30 mouse cellular contexts compared by ENCODE assay signal in the genomic region with DNA sequence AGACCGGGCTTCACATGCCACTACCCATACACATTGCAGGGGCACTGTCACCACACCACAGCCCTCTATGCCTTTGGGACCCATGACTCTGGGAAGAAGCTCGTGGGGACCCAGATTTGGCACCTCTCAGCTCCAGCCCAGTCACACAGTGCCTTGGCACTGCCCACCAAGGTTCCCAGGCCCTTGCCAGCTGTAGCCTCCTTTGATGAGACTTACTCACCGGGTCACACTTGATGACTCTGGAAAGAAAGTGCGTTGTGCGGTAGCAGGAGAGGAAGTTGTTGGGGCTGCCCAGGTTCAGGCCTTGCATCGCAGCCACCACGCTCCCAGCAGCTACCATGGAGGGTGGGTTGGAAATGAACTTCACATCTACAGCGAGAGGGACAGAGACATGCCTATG. TPM values are rescaled to one million over a fixed set of nuclear protein-coding genes. Genes with fewer than 3 reads are reported as not detected.
DNase-seq lines count a peak whose midpoint lies in the region; ATAC-seq lines count a peak whose summit lies in the region.
"Had no signal": no experiment of that assay in that cellular context is flagged by ENCODE, and none has a peak within 500 bp of the region (broad histone marks: within the 10 kb centered on the region; RNA-seq: fewer than 3 reads in every experiment).

No protein-coding gene starts in this region.

- H3K27ac ChIP-seq in forebrain, embryonic 11.5 days (ENCODE audit: low read depth, low read length): no peak overlapping the region
- no peak overlapping the region for H3K27ac ChIP-seq in forebrain, embryonic 10.5 days
- no peak overlapping the region for H3K27ac ChIP-seq in kidney, embryonic 16.5 days (ENCODE audit: low read length)
- no peak overlapping the region for H3K27ac ChIP-seq in kidney, embryonic 14.5 days (ENCODE audit: low read depth, low read length)
- H3K27ac ChIP-seq: embryonic facial prominence, embryonic 13.5 days; forebrain, embryonic 15.5 days; hindbrain, embryonic 12.5 days; limb, embryonic 10.5 days; liver, embryonic 15.5 days; lung, embryonic 15.5 days; midbrain, embryonic 15.5 days; neural tube, embryonic 13.5 days had no signal

- 93% methylated on average over 8 of the region's 8 CpGs for whole genome bisulfite sequencing in forebrain, embryonic 11.5 days
- WGBS in forebrain, embryonic 10.5 days: 95% methylated on average over 8 of the region's 8 CpGs
- WGBS in kidney, embryonic 16.5 days: 89% methylated on average over 8 of the region's 8 CpGs
- 89% methylated on average over 8 of the region's 8 CpGs for WGBS in kidney, embryonic 14.5 days

- no peak for ATAC-seq in forebrain, embryonic 11.5 days (replicated peaks; ENCODE audit: low FRiP score)
- no peak for ATAC-seq in kidney, embryonic 16.5 days (ENCODE audit: low FRiP score, low TSS enrichment)
- no peak for ATAC-seq in kidney, embryonic 14.5 days (ENCODE audit: low FRiP score, low TSS enrichment)
- ATAC-seq: activated CD4-positive, CD25-positive, alpha-beta regulatory T cell, adult 4 months; forebrain, embryonic 15.5 days; inflammation-experienced regulatory T-cells, adult 6 months; midbrain, embryonic 15.5 days had no signal

- no peak overlapping the region for H3K4me3 ChIP-seq in forebrain, embryonic 11.5 days (ENCODE audit: low read depth, low read length)
- no peak overlapping the region for H3K4me3 ChIP-seq in forebrain, embryonic 10.5 days
- no peak overlapping the region for H3K4me3 ChIP-seq in kidney, embryonic 16.5 days (ENCODE audit: low read length)
- no peak overlapping the region for H3K4me3 ChIP-seq in kidney, embryonic 14.5 days (ENCODE audit: low read length)
- H3K4me3 ChIP-seq: embryonic facial prominence, embryonic 13.5 days; erythroblast, embryonic 14.5 days; forebrain, embryonic 15.5 days; heart, embryonic 12.5 days; hindbrain, embryonic 12.5 days; limb, embryonic 10.5 days; liver, embryonic 15.5 days; lung, embryonic 15.5 days; megakaryocyte, embryonic 14.5 days; midbrain, embryonic 15.5 days; neural tube, embryonic 13.5 days had no signal

- peaks cover 40% of the 10 kb centered on the region; the same call in 1 of the 2 replicates for H3K36me3 ChIP-seq in forebrain, embryonic 11.5 days (ENCODE audit: control insufficient read depth, insufficient read depth, low read length)
- peaks cover 92% of the 10 kb centered on the region for H3K36me3 ChIP-seq in forebrain, embryonic 10.5 days (replicated peaks)
- peaks cover 68% of the 10 kb centered on the region for H3K36me3 ChIP-seq in kidney, embryonic 16.5 days (ENCODE audit: insufficient read depth, low read length)
- H3K36me3 ChIP-seq in kidney, embryonic 14.5 days (ENCODE audit: control insufficient read depth, insufficient read depth, low read length): peaks cover 74% of the 10 kb centered on the region
- H3K36me3 ChIP-seq: forebrain, embryonic 15.5 days; midbrain, embryonic 15.5 days had no signal

- DNase-seq in forebrain, embryonic 11.5 days (ENCODE audit: low spot score): peak; percentile 50
- no peak for DNase-seq in forebrain, embryonic 10.5 days (ENCODE audit: extremely low spot score, low spot score)
- peak; percentile 45 for DNase-seq in Muller cell, postnatal 12 days (ENCODE audit: inconsistent ontology term)
- peak; percentile 80 for DNase-seq in adrenal gland, postnatal 14 days
- no peak for DNase-seq in embryo, embryonic 10.5 days (ENCODE audit: low spot score)
- DNase-seq: embryo, embryonic 11 days; liver; lung, postnatal 36 days; thymus, adult 18-20 months; thymus, postnatal 4 days had no signal

- H3K9ac ChIP-seq in forebrain, embryonic 11.5 days (ENCODE audit: low read length): no peak overlapping the region
- peak overlapping the region; percentile 35; the same call in 1 of the 2 replicates for H3K9ac ChIP-seq in kidney, embryonic 16.5 days (replicated peaks; ENCODE audit: low read length)
- H3K9ac ChIP-seq in kidney, embryonic 14.5 days (ENCODE audit: low read depth, low read length): no peak overlapping the region
- H3K9ac ChIP-seq: embryonic facial prominence, embryonic 13.5 days; forebrain, embryonic 15.5 days; heart, embryonic 12.5 days; hindbrain, embryonic 12.5 days; liver, embryonic 15.5 days; lung, embryonic 15.5 days; midbrain, embryonic 15.5 days; neural tube, embryonic 13.5 days had no signal

- no peaks in the 10 kb centered on the region for H3K27me3 ChIP-seq in forebrain, embryonic 11.5 days (ENCODE audit: control insufficient read depth, insufficient read depth, low read length)
- H3K27me3 ChIP-seq in forebrain, embryonic 10.5 days (ENCODE audit: poor library complexity, severe bottlenecking): peaks cover 2% of the 10 kb centered on the region; the same call in 1 of the 2 replicates
- H3K27me3 ChIP-seq in kidney, embryonic 16.5 days (ENCODE audit: insufficient read depth, low read length): no peaks in the 10 kb centered on the region
- no peaks in the 10 kb centered on the region for H3K27me3 ChIP-seq in kidney, embryonic 14.5 days (ENCODE audit: control insufficient read depth, insufficient read depth, low read length)
- H3K27me3 ChIP-seq: heart, embryonic 12.5 days had no signal

- H3K4me1 ChIP-seq in forebrain, embryonic 11.5 days (replicated peaks; ENCODE audit: control insufficient read depth, insufficient read depth, low read length): peaks cover 10% of the 10 kb centered on the region
- H3K4me1 ChIP-seq in forebrain, embryonic 10.5 days: peaks cover 39% of the 10 kb centered on the region
- peaks cover 22% of the 10 kb centered on the region for H3K4me1 ChIP-seq in kidney, embryonic 16.5 days (ENCODE audit: insufficient read depth, low read length)
- peaks cover 9% of the 10 kb centered on the region for H3K4me1 ChIP-seq in kidney, embryonic 14.5 days (ENCODE audit: control insufficient read depth, insufficient read depth, low read length)

- no peak overlapping the region for H3K4me2 ChIP-seq in forebrain, embryonic 11.5 days (ENCODE audit: low read depth, low read length, severe bottlenecking)
- H3K4me2 ChIP-seq in kidney, embryonic 16.5 days (replicated peaks; ENCODE audit: low read depth, low read length): no peak overlapping the region
- no peak overlapping the region for H3K4me2 ChIP-seq in kidney, embryonic 14.5 days (replicated peaks; ENCODE audit: low read depth, low read length)
- H3K4me2 ChIP-seq: embryonic facial prominence, embryonic 13.5 days; forebrain, embryonic 15.5 days; heart, embryonic 12.5 days; hindbrain, embryonic 12.5 days; liver, embryonic 15.5 days; lung, embryonic 15.5 days; midbrain, embryonic 15.5 days; neural tube, embryonic 13.5 days had no signal

- H3K9me3 ChIP-seq in forebrain, embryonic 11.5 days (ENCODE audit: control insufficient read depth, low read length): no peaks in the 10 kb centered on the region
- H3K9me3 ChIP-seq in forebrain, embryonic 10.5 days: no peaks in the 10 kb centered on the region
- no peaks in the 10 kb centered on the region for H3K9me3 ChIP-seq in kidney, embryonic 16.5 days (ENCODE audit: low read length)
- no peaks in the 10 kb centered on the region for H3K9me3 ChIP-seq in kidney, embryonic 14.5 days (ENCODE audit: control insufficient read depth, low read length)
- H3K9me3 ChIP-seq: embryonic facial prominence, embryonic 13.5 days; forebrain, embryonic 15.5 days; heart, embryonic 12.5 days; hindbrain, embryonic 12.5 days; limb, embryonic 10.5 days; liver, embryonic 15.5 days; lung, embryonic 15.5 days; megakaryocyte, embryonic 14.5 days; midbrain, embryonic 15.5 days; neural tube, embryonic 13.5 days had no signal

RNA-seq across cellular contexts. Expression of a gene that starts 5.9 kb away (rescaled TPM):
- polyA plus RNA-seq in forebrain, embryonic 11.5 days (2014; fragmentation: Nextera tagmentation; extraction: Ambion mirVana): 238 and 268 TPM in 2 replicates
- 233 and 246 TPM in 2 replicates for polyA plus RNA-seq in forebrain, embryonic 10.5 days (2016; fragmentation: Nextera tagmentation; extraction: Ambion mirVana)
- polyA plus RNA-seq in kidney, embryonic 16.5 days (2015; fragmentation: Nextera tagmentation; extraction: Ambion mirVana): 185 and 234 TPM in 2 replicates
- polyA plus RNA-seq in kidney, embryonic 14.5 days (2014; fragmentation: Nextera tagmentation; extraction: Ambion mirVana): 231 and 315 TPM in 2 replicates
- 95.5 and 104 TPM in 2 replicates for total RNA-seq in adrenal gland, postnatal 14 days (2021)

RNA-seq across cellular contexts. Expression of a gene that starts 18.9 kb away (rescaled TPM):
- polyA plus RNA-seq in forebrain, embryonic 11.5 days (2014; fragmentation: Nextera tagmentation; extraction: Ambion mirVana): 29.2 and 31.1 TPM in 2 replicates
- 24.6 and 26.7 TPM in 2 replicates for polyA plus RNA-seq in forebrain, embryonic 10.5 days (2016; fragmentation: Nextera tagmentation; extraction: Ambion mirVana)
- polyA plus RNA-seq in kidney, embryonic 16.5 days (2015; fragmentation: Nextera tagmentation; extraction: Ambion mirVana): 31.4 and 33.7 TPM in 2 replicates
- 19.2 and 20.3 TPM in 2 replicates for polyA plus RNA-seq in kidney, embryonic 14.5 days (2014; fragmentation: Nextera tagmentation; extraction: Ambion mirVana)
- total RNA-seq in adrenal gland, postnatal 14 days (2021): 24.1 and 33.2 TPM in 2 replicates

RNA-seq across cellular contexts. Expression of a gene that starts 37.5 kb away (rescaled TPM):
- 92.1 and 92.3 TPM in 2 replicates for polyA plus RNA-seq in forebrain, embryonic 11.5 days (2014; fragmentation: Nextera tagmentation; extraction: Ambion mirVana)
- 60.7 and 78.7 TPM in 2 replicates for polyA plus RNA-seq in forebrain, embryonic 10.5 days (2016; fragmentation: Nextera tagmentation; extraction: Ambion mirVana)
- 2.9 and 3.1 TPM in 2 replicates for polyA plus RNA-seq in kidney, embryonic 16.5 days (2015; fragmentation: Nextera tagmentation; extraction: Ambion mirVana)
- 2.2 and 2.5 TPM in 2 replicates for polyA plus RNA-seq in kidney, embryonic 14.5 days (2014; fragmentation: Nextera tagmentation; extraction: Ambion mirVana)
- total RNA-seq in adrenal gland, postnatal 14 days (2021): not detected in 2 replicates
- total RNA-seq: gastrocnemius, postnatal 14 days; heart, adult 18-20 months; heart, postnatal 14 days; layer of hippocampus, postnatal 14 days had no signal
- polyA plus RNA-seq: activated CD4-positive, CD25-positive, alpha-beta regulatory T cell, adult 4 months; erythroblast, embryonic 14.5 days; heart, embryonic 12.5 days; inflammation-experienced regulatory T-cells, adult 6 months; liver, embryonic 15.5 days; lung, embryonic 15.5 days; stomach, embryonic 16.5 days had no signal

Comparison
In these comparisons a context has a peak if more than half of its experiments do, and no peak if none do; other contexts are left out.
1. DNase-seq: peak in forebrain, embryonic 11.5 days (single experiment), Muller cell, postnatal 12 days (single experiment) and adrenal gland, postnatal 14 days (single experiment); none in forebrain, embryonic 10.5 days (single experiment) and embryo, embryonic 10.5 days (single experiment).
2. RNA of a gene that starts 37.5 kb away (polyA plus RNA-seq): 92.1 to 92.3 TPM in forebrain, embryonic 11.5 days and 60.7 to 78.7 TPM in forebrain, embryonic 10.5 days; 2.9 to 3.1 TPM in kidney, embryonic 16.5 days and 2.2 to 2.5 TPM in kidney, embryonic 14.5 days; every median in the first group is over 10 times any median in the second.